Mouse (Mus musculus) embryonic stem cell, embryonic (primary cell): ENCODE results near the gene Mtap.

Experiments
- CTCF ChIA-PET, 4 experiments: fragments of 300-600 bp in 2 of 4; fragments of 350-600 bp in 2 of 4; sonication (Branson Sonifier 250); formaldehyde crosslinking; loops; one replicate each; lab custom pipeline; 2022; ENCODE audit warnings: inconsistent platforms in 2 of 4; lab: Charles Lee
- POLR2A ChIA-PET, 4 experiments: fragments of 300-600 bp in 2 of 4; fragments of 350-600 bp in 2 of 4; sonication (Branson Sonifier 250); formaldehyde crosslinking; loops; one replicate each; lab custom pipeline; 2022; ENCODE audit warnings: antibody characterized with exemption in 4 of 4, inconsistent platforms in 1 of 4; lab: Charles Lee

Mtap gene

DNA sequence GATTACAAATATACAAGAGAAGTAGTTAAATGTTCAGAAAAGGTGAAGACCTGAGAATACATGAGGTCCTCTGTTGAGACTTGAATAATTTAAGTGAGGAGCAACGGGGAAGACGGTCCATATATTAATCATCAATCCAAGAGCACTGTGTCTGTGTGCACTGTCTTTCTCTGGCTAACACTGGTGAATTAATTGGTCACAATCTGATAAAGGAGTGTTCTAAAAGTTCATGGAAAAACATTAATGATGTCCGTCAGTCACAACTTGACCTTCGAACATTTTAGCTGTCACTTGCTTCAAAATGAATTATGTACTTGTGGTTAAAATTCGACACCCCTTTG, 8.0 kb upstream of the Mtap start:
- POLR2A ChIA-PET, result interaction anchor here in 1 of 4 experiments (0.8 kb wide), 1 partner anchor 54 kb away, joined by 3 read pairs; no protein-coding TSS in a partner anchor

DNA sequence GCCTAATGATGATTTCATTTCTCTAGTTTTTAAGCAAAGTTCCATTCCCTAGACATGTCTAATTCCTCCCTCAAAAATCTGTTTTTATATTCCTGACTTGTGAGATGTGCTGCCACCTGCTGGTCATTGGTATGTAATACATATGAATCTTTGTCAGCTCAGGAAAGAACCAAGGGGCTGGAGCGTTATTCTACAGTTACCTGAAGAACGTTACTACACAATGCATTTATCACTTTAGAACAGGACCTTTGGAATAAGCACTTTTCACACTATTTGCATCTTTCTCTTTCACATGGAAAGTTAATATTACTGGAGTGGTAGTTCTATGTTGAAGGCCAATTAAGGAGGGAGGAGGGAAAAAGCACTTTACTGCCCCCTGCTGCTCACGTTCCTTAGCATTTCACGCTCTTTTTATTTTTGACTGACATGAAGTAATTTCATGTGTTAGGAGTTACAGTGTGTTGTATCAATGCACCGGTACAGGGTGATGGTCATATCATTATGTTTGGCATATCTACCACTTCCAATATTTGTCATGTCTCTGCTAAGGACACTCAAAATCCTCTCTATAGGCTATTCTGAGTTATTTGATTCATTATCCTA, 7.5 kb upstream of the Mtap start:
- ChIA-PET CTCF (interaction anchor here (0.6 to 3.0 kb wide), 24 partner anchors 8 to 433 kb away, joined by 3 to 34 read pairs (median 3); partner anchors contain the start of genes Cdkn2a (in 1 of the 4) and Mtap (in 1 of the 4)), POLR2A (no interaction called here)

More for the DNA sequence above, 8.0 kb upstream of the Mtap start:
- CTCF ChIA-PET, result interaction anchor here (0.6 to 3.0 kb wide), 22 partner anchors 9 to 432 kb away, joined by 3 to 34 read pairs (median 3); partner anchors contain the start of genes Cdkn2a (in 1 of the 4) and Mtap (in 1 of the 4)

GRCm38 (mm10) chr4:89131795-89132194, 5.1 kb upstream of the Mtap start:
- CTCF ChIA-PET, result interaction anchor here in 3 of 4 experiments (0.8 to 1.0 kb wide), 4 partner anchors 14 to 457 kb away, joined by 3 to 4 read pairs (median 3); no protein-coding TSS in a partner anchor
- POLR2A ChIA-PET, result interaction anchor here in 2 of 4 experiments (0.5 to 0.7 kb wide), 2 partner anchors 45 to 375 kb away, joined by 3 to 8 read pairs; no protein-coding TSS in a partner anchor

DNA sequence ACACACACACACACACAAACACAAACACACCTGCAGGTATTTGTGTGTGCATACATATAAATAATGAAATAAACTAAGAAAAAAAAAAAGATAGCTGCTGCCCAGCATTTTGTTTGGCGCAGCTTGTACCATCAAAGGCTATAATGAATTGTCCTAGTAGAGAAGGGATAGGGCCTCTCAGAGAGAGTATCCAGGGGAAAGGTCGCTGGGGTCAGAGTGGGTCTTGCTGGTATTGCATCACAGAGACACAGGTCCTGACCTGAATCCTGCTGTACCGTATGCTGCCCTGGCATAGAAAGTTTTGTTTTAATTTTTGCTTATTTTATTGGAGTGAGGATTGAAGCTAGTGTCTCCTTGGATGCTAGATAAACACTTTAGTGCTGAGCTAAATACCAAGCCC, 566 bp upstream of the Mtap start:
- ChIA-PET POLR2A (interaction anchor here in 3 of 4 experiments (0.6 to 2.5 kb wide), 7 partner anchors 9 to 198 kb away, joined by 3 to 13 read pairs (median 3); partner anchors contain the start of gene Cdkn2a (in 1 of the 3)), CTCF (interaction anchor here in 2 of 4 experiments (0.6 to 2.8 kb wide), 5 partner anchors 9 to 371 kb away, joined by 3 to 12 read pairs (median 3); no protein-coding TSS in a partner anchor)

- ChIA-PET CTCF (interaction anchor here in 3 of 4 experiments (0.6 to 1.6 kb wide), 6 partner anchors 9 to 214 kb away, joined by 3 to 7 read pairs (median 4); partner anchors contain the start of gene Cdkn2b (in 1 of the 3)), POLR2A (interaction anchor here in 2 of 4 experiments (0.6 to 2.5 kb wide), 9 partner anchors 8 to 270 kb away, joined by 3 to 13 read pairs (median 4); partner anchors contain the start of gene Cdkn2a (in 2 of the 2))
Observed at GRCm38 (mm10) chr4:89137542-89138360, 829 bp downstream of the Mtap start.

- ChIA-PET POLR2A (interaction anchor here in 2 of 4 experiments (1.0 to 2.5 kb wide), 5 partner anchors 10 to 157 kb away, joined by 4 to 13 read pairs (median 4); partner anchors contain the start of gene Cdkn2a (in 2 of the 2)), CTCF (interaction anchor here in 3 of 4 experiments (0.6 to 1.6 kb wide), 3 partner anchors 10 to 214 kb away, joined by 3 to 4 read pairs (median 3); partner anchors contain the start of gene Cdkn2b (in 1 of the 3))
Observed at GRCm38 (mm10) chr4:89138361-89138651, 1.4 kb downstream of the Mtap start.

GRCm38 (mm10) chr4:89140832-89141231, 3.9 kb downstream of the Mtap start:
- ChIA-PET CTCF (no interaction called here), POLR2A (interaction anchor here in 1 of 4 experiments (1.4 kb wide), 1 partner anchor 12 kb away, joined by 8 read pairs; no protein-coding TSS in a partner anchor)

DNA sequence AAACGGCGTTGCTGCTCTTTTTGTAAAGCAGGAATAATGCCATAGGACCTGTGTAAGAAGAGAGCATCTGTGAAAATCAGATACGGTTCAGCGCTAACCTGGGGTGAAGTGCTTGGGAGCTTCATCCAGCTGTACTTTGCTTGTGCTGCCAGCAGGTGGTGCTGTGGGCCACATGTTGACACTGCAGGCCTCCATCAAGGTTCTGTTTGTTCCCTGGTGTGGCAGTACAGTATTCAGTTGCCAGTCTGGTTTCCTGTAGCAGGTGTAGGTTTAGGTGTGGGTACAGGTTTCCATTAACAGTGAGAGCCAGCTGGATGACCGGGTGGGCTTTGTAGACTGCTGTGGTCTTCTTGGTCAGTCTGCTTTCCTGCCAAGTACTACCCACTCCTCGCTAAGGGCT, 8.5 kb downstream of the Mtap start:
- POLR2A ChIA-PET, result interaction anchor here in 3 of 4 experiments (0.5 to 1.4 kb wide), 10 partner anchors 8 to 241 kb away, joined by 3 to 4 read pairs (median 3); partner anchors contain the start of genes Cdkn2b (in 1 of the 3) and Mtap (in 1 of the 3)
- CTCF ChIA-PET, result interaction anchor here (0.6 to 5.1 kb wide), 40 partner anchors 9 to 547 kb away, joined by 3 to 34 read pairs (median 4); partner anchors contain the start of genes Cdkn2a (in 2 of the 4), Cdkn2b (in 2 of the 4) and Mtap (in 2 of the 4)

- ChIA-PET POLR2A (interaction anchor here in 1 of 4 experiments (0.8 to 1.4 kb wide), 3 partner anchors 9 to 32 kb away, joined by 3 to 4 read pairs (median 3); partner anchors contain the start of gene Mtap), CTCF (interaction anchor here (1.3 to 5.1 kb wide), 16 partner anchors 9 to 386 kb away, joined by 3 to 34 read pairs (median 5); partner anchors contain the start of genes Mtap (in 3 of the 4), Cdkn2b (in 2 of the 4) and Cdkn2a (in 1 of the 4))
Observed at GRCm38 (mm10) chr4:89146291-89146690, 9.4 kb downstream of the Mtap start.

DNA sequence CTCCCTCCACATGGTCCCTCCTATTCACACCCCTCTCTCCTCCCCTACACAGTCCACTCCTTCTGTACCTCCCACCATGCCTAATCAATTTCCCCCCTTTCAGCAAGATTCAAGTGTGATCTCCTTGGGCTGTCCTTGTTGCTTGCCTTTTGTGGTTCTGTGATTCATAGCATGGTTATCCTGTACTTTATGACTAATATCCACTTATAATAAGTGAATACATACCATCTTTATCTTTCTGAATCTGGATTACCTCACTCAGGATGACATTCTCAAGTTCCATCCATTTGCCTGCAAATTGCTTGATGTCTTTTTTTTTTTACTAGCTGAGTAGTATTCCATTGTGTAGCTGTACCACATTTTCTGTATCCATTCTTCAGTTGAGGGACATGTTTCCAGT, 12.3 kb downstream of the Mtap start:
- CTCF ChIA-PET, result interaction anchor here in 1 of 4 experiments (1.0 kb wide), 1 partner anchor 439 kb away, joined by 3 read pairs; no protein-coding TSS in a partner anchor
- POLR2A ChIA-PET, result interaction anchor here in 2 of 4 experiments (0.8 to 1.3 kb wide), 3 partner anchors 13 to 146 kb away, joined by 3 to 5 read pairs (median 3); partner anchors contain the start of genes Cdkn2a (in 1 of the 2) and Mtap (in 1 of the 2)

DNA sequence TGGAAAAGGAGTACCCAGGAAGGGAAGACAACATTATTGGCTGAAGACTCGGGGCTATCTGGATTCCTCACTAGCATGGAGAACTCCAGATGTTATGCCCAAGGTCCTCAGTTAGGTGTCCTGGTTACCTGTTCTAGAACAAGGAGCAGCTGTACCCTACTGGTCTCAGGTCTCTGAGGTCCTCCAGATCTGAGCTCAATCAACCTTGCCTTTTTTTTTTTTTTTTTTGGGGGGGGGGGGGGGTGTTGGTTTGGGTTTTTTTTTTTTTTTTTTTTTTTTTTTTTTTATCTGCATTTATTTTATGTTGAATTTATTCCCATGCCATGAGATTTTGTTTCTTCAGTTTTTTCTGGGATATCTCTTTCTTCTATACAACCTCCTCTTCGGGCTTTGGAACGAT, 24.5 kb downstream of the Mtap start:
- ChIA-PET CTCF (interaction anchor here in 1 of 4 experiments (0.8 kb wide), 1 partner anchor 9 kb away, joined by 7 read pairs; no protein-coding TSS in a partner anchor), POLR2A (interaction anchor here in 1 of 4 experiments (1.0 to 1.9 kb wide), 2 partner anchors 11 to 16 kb away, joined by 3 to 7 read pairs; no protein-coding TSS in a partner anchor)

DNA sequence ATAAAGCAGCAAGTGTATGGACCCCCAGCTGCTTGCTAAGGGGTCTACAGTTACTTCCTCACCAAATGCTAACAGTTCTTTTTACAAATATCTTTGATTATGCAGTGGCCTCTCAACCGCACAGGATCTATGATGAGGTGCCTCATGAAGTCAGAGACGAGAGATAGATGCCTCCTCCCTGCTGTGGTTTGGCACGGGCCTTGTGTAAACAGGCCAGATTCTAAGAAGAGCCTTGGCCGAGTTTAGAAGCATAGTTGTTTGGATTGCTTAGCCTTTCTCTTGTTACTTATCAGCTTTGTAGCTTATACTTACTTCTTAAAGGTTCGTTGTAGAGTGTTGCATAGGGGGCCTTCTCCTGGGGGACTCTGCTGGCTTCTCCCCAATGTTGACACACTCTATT, 25.6 kb downstream of the Mtap start:
- CTCF ChIA-PET, result no interaction called here
- POLR2A ChIA-PET, result interaction anchor here in 1 of 4 experiments (1.9 kb wide), 1 partner anchor 15 kb away, joined by 7 read pairs; no protein-coding TSS in a partner anchor

DNA sequence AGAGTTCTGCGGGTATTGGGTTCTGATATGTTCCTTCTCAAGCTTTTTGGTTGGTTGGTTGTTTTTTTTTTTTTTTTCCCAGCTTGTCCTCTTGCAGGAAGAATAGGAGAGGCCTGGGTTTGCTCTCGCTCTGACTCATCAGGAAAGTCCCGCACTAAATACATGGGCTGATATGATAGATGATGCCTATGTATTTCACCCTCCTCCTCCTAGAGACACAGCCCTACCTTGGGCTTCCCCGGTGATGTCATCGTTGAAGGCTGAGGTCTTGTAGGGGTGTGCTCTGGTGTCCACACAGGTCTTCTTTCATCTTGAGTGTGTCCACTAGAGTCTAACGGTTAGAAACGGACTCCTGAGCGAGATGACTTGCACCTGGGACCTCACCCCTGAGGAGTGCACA, 26.7 kb downstream of the Mtap start:
- POLR2A ChIA-PET, result interaction anchor here in 1 of 4 experiments (1.0 kb wide), 1 partner anchor 356 kb away, joined by 3 read pairs; no protein-coding TSS in a partner anchor
- CTCF ChIA-PET, result no interaction called here

GRCm38 (mm10) chr4:89164681-89165080, 27.8 kb downstream of the Mtap start:
- POLR2A ChIA-PET, result interaction anchor here in 1 of 4 experiments (0.7 to 1.0 kb wide), 3 partner anchors 9 to 355 kb away, joined by 3 read pairs; no protein-coding TSS in a partner anchor

GRCm38 (mm10) chr4:89168877-89169276, 32.0 kb downstream of the Mtap start:
- CTCF ChIA-PET, result no interaction called here
- POLR2A ChIA-PET, result interaction anchor here in 1 of 4 experiments (0.7 to 1.8 kb wide), 3 partner anchors 12 to 17 kb away, joined by 3 to 4 read pairs (median 3); no protein-coding TSS in a partner anchor

More at GRCm38 (mm10) chr4:89164681-89165080, 27.8 kb downstream of the Mtap start:
- CTCF ChIA-PET, result no interaction called here

DNA sequence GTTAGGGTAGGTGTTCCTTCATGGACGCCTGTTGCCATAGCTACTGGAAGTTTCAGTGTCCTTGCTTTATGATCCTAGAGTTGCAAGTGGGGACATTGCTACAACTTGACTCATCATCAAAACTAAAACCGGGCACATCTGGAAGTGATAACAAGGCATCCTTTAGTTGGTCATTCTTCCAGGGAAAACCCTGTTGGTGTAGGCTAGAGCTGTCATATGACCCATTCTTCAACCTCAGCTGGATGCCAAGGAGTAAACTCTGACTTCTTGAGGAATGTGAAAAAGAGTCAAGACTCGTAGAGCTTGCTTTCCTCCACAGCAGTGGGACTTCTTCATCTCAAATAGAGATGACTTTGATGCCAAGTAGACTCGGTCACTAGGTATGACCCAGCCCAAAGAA, 32.8 kb downstream of the Mtap start:
- POLR2A ChIA-PET, result interaction anchor here in 1 of 4 experiments (0.9 to 1.8 kb wide), 2 partner anchors 11 to 13 kb away, joined by 3 to 4 read pairs; no protein-coding TSS in a partner anchor
- CTCF ChIA-PET, result no interaction called here

GRCm38 (mm10) chr4:89170931-89171330, 34.0 kb downstream of the Mtap start:
- POLR2A ChIA-PET, result interaction anchor here in 1 of 4 experiments (0.9 kb wide), 1 partner anchor 19 kb away, joined by 3 read pairs; no protein-coding TSS in a partner anchor
- CTCF ChIA-PET, result interaction anchor here in 1 of 4 experiments (1.2 kb wide), 1 partner anchor 26 kb away, joined by 3 read pairs; no protein-coding TSS in a partner anchor
